Mouse (Mus musculus): ENCODE data around the gene Rasgrp4.

GRCm38 (mm10) chr7:29170755-29171561 lies 36.3 kb downstream of the Rasgrp4 start:
- TF ChIP-seq CTCF (IDR thresholded peaks at IDR 0.05; ENCODE audit: borderline replicate concordance, extremely low read depth, insufficient read depth, insufficient read length) = no peak
- no peak for TF ChIP-seq POLR2A (IDR thresholded peaks at IDR 0.05; ENCODE audit: borderline replicate concordance, extremely low read depth, insufficient read depth, insufficient read length, poor library complexity, severe bottlenecking)

All from brain, embryonic 14.5 days (tissue).